Mouse (Mus musculus) heart, embryonic 14.5 days (tissue): ENCODE results near the gene Rims1. TPM values are rescaled to one million over a fixed set of nuclear protein-coding genes. Genes with fewer than 3 reads are reported as not detected.

Experiments used
- ATAC-seq: fragments of 200-750 bp; cut with Nextera tagmentation; 2 replicates; pipeline ENCODE4 v1.8.0; 2017; ENCODE audit warnings: low read depth, moderate TSS enrichment; ENCODE audit not compliant: insufficient number of reproducible peaks, insufficient read depth, low FRiP score
- H3K27ac ChIP-seq, 2 experiments: fragments of 200-500 bp in 1 of 2; fragments of 300-500 bp in 1 of 2; sonication (generic) in 1 of 2; replicated peaks in 1 of 2; 2 replicates each; pipeline ENCODE4 v1.5.1; 2012 to 2014; ENCODE audit warnings: low read depth in 2 of 2, low read length in 2 of 2, control low read depth in 1 of 2, mild to moderate bottlenecking in 1 of 2, mixed read lengths in 1 of 2; ENCODE audit not compliant: control insufficient read depth in 1 of 2, insufficient read depth in 1 of 2
- H3K27me3 ChIP-seq: fragments of 300-500 bp; sonication (generic); 2 replicates; pipeline ENCODE4 v1.6.1; 2014; ENCODE audit warnings: mild to moderate bottlenecking, low read length, control low read depth; ENCODE audit not compliant: control insufficient read depth, insufficient read depth
- H3K36me3 ChIP-seq: fragments of 300-500 bp; sonication (generic); 2 replicates; pipeline ENCODE4 v1.6.1; 2014; ENCODE audit warnings: mild to moderate bottlenecking, control low read depth, low read length, mixed read lengths; ENCODE audit not compliant: control insufficient read depth, insufficient read depth
- H3K4me1 ChIP-seq, 2 experiments: fragments of 200-500 bp in 1 of 2; fragments of 300-500 bp in 1 of 2; sonication (generic) in 1 of 2; 2 replicates each; pipeline ENCODE4 v1.6.1; 2012 to 2014; ENCODE audit warnings: low read length in 2 of 2, control low read depth in 1 of 2, mixed read lengths in 1 of 2; ENCODE audit not compliant: control insufficient read depth in 2 of 2, insufficient read depth in 2 of 2
- H3K4me2 ChIP-seq: fragments of 300-500 bp; sonication (generic); 2 replicates; pipeline ENCODE4 v1.6.1; 2014; ENCODE audit warnings: mild to moderate bottlenecking, low read length
- H3K4me3 ChIP-seq, 2 experiments: fragments of 200-500 bp in 1 of 2; fragments of 300-500 bp in 1 of 2; sonication (generic) in 1 of 2; 2 replicates each; pipeline ENCODE4 v1.5.1; 2012 to 2014; ENCODE audit warnings: low read length in 2 of 2, mild to moderate bottlenecking in 2 of 2, control low read depth in 1 of 2, low read depth in 1 of 2, moderate library complexity in 1 of 2; ENCODE audit not compliant: control insufficient read depth in 1 of 2, insufficient read depth in 1 of 2
- H3K9ac ChIP-seq: fragments of 300-500 bp; sonication (generic); 2 replicates; pipeline ENCODE4 v1.6.1; 2014; ENCODE audit warnings: mild to moderate bottlenecking, low read length
- H3K9me3 ChIP-seq: fragments of 300-500 bp; sonication (generic); 2 replicates; pipeline ENCODE4 v1.6.1; 2016; ENCODE audit warnings: low read length, control low read depth; ENCODE audit not compliant: control insufficient read depth
- WGBS: fragments of 180-500 bp; shearing (Covaris S2); extraction: QIAGEN DNeasy Blood & Tissue Kit; methylation state at CpG from one replicate; pipeline ENCODE4 v1.1.7; 2014; 5-methylcytosine and 5-hydroxymethylcytosine counted together
- polyA plus RNA-seq: library from polyadenylated mRNA; unstranded; fragments of >200 nt; fragmentation: Nextera tagmentation; extraction: Ambion mirVana; gene quantifications from 2 replicates; pipeline ENCODE4 v1.2.1, GENCODE M21; 2014

The Rims1 gene
- polyA plus RNA-seq, 1 experiment from 2014 or later = 2.2 TPM

DNA sequence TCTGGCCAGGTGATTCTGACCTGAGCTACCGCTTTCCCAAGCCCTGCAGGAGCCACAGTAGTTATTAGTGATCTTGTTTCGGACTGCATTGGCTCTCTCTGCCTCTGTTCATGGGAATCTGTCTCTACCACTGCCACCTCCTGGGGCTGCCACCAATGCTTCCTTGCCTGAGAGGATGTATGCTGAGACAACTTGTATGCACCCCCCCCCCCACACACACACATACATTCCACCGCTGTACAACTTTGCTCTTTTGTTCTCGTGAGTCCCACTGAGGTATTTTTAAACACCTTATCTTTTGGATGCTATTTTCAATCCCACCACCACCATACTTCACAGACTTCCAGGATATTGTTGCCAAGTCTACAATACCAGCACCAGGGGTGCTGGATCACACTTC, 122.3 kb downstream of the Rims1 start:
- Histone ChIP-seq H3K4me3 (no peak overlapping the region), H3K4me1 (peaks cover 5 to 13% of the 10 kb centered on the region in 2 experiments; a peak in 3 of 4 replicates), H3K27me3 (no peaks in the 10 kb centered on the region), H3K9me3 (no peaks in the 10 kb centered on the region), H3K4me2 (peak overlapping the region; percentile 47), H3K27ac (peak overlapping the region; percentile 88), H3K9ac (no peak overlapping the region; the same call in 1 of the 2 replicates), H3K36me3 (no peaks in the 10 kb centered on the region)
- 29% methylated on average over 4 of the region's 4 CpGs for WGBS
- peak; percentile 72; the same call in 1 of the 2 replicates for ATAC-seq

DNA sequence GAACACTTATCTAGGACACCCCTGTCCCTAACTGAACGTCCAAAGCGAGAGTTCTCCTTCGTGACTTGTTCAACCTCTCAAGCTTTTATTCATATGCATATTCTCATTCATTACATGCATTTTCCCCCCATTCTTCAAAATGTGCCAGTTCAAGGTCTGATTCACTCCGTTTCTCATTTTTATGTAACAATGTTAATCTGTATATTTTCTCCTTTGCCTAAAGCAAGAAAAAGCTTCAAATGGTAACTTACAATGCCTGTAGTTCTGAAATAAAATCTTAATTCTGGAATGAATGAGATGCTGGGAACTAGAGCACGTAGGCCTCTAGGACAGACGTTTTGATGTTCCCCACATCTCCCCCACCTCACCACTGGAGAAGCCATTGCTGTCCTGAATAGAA, 141.6 kb downstream of the Rims1 start:
- WGBS = 83% methylated on average over 6 of the region's 6 CpGs
- Histone ChIP-seq H3K9me3 (no peaks in the 10 kb centered on the region), H3K9ac (no peak overlapping the region), H3K27me3 (no peaks in the 10 kb centered on the region), H3K27ac (no peak overlapping the region), H3K36me3 (no peaks in the 10 kb centered on the region), H3K4me3 (no peak overlapping the region), H3K4me1 (no peaks in the 10 kb centered on the region), H3K4me2 (no peak overlapping the region)
- no peak for ATAC-seq

DNA sequence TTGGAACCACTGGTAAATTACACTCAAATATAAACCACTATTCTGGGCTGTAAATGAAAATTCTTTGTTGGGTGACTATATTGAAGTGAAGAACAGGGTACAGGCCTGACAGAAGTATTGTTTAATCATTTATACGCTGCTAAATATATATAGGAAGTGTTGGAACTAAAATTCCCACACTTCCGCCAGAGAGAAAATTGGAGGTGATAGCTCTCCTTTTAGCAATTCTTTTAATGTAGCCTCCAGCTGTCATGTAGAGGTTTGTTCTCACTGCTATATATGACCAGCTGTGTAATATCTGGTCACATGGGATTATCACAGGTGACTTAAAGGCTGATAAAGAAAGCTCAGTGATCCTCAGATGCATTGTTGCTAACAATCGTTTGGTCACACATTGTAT, 144.0 kb downstream of the Rims1 start:
- no peak overlapping the region for H3K4me3 ChIP-seq
- no peak for ATAC-seq
- no peak overlapping the region for H3K9ac ChIP-seq
- no peak overlapping the region for H3K27ac ChIP-seq
- no peaks in the 10 kb centered on the region for H3K4me1 ChIP-seq
- no peaks in the 10 kb centered on the region for H3K9me3 ChIP-seq
- H3K36me3 ChIP-seq = no peaks in the 10 kb centered on the region
- 83% methylated on average over 3 of the region's 3 CpGs for WGBS
- H3K4me2 ChIP-seq = no peak overlapping the region
- no peaks in the 10 kb centered on the region for H3K27me3 ChIP-seq

DNA sequence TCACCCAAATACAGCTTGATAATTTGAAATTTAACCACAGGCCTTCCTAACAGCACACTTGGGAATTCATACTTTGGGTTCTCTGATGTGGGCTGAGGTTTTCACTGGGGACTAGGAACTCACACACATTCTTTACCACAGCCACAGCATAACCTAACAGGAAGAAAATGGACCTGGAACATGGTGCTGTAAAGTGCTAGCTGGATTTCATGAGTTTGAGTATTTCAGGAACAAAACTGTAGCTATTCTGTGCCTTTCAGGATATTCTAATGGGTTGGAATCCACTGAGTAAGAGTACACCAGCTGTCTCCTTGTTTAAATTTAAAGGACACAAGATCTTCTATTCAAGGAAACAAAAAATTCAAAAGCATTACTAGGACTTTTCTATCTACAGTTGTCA, 149.8 kb downstream of the Rims1 start:
- no peak overlapping the region for H3K4me3 ChIP-seq
- H3K4me1 ChIP-seq = peaks cover 0 to 6% of the 10 kb centered on the region in 2 experiments; a peak in 1 of 4 replicates
- no peaks in the 10 kb centered on the region for H3K36me3 ChIP-seq
- ATAC-seq = no peak
- H3K27ac ChIP-seq = no peak overlapping the region
- H3K4me2 ChIP-seq = no peak overlapping the region
- H3K27me3 ChIP-seq = no peaks in the 10 kb centered on the region
- no peaks in the 10 kb centered on the region for H3K9me3 ChIP-seq
- no peak overlapping the region for H3K9ac ChIP-seq

DNA sequence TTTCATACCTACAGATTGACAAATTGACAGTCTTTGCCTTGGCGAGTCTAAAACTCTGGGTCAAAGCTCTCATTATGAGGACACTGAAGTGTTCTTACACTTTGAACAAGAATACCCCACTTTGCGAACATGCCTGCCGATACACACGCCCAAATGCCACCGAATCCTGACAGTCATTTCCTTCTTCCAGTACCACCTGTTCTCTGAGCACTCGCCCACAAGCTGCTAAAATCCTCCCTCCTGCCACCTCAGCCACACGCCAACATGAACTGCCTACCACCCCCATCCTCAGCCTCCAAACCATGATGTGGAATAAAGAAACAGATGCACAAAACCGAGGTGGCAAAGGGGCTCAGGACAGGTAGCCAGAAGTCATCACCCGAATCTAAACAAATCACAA, 150.9 kb downstream of the Rims1 start:
- Histone ChIP-seq H3K9me3 (no peaks in the 10 kb centered on the region), H3K4me1 (peaks cover 0 to 6% of the 10 kb centered on the region in 2 experiments; a peak in 1 of 4 replicates), H3K27me3 (no peaks in the 10 kb centered on the region), H3K9ac (no peak overlapping the region), H3K4me3 (no peak overlapping the region), H3K36me3 (no peaks in the 10 kb centered on the region), H3K4me2 (no peak overlapping the region), H3K27ac (no peak overlapping the region)
- 85% methylated on average over 9 of the region's 9 CpGs for WGBS
- no peak for ATAC-seq

DNA sequence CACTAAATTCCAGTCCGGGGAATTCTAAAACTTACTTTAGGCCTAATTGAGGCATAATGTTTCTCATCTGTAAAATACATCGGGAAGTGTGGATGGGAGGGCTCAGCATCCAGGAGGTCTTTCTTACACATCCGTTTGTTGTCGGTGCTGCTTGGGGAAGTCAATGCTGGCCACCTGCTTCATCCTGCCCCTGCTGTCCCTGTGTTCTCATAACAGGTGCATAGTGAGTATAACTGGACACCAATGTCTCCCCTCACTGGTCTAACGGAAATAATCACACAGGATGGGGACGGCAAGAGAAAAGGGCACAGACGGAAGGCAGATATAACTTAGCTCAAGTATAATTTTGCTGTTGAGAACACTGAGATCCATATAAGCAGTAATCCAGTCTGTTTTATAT, 155.2 kb downstream of the Rims1 start:
- no peak overlapping the region for H3K4me3 ChIP-seq
- no peak for ATAC-seq

DNA sequence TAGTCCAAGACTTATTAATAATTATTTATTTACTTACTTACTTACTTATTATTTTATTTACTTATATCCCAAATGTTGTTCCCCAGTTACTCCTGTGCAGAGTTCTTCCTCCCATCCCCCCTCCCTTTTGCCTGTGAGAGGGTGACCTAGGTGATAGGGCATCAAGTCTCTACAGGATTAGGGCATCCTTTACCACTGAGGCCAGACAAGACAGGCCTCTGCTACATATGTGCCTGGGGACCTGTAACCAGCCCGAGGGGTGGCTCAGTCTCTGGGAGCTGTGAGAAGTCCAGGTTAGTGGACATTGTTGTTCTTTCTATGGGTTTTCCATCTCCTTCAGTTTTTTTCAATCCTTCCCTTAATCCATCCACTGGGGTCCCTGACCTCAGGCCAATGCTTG, 156.4 kb downstream of the Rims1 start:
- no peak for ATAC-seq
- no peaks in the 10 kb centered on the region for H3K27me3 ChIP-seq
- no peaks in the 10 kb centered on the region for H3K9me3 ChIP-seq
- no peak overlapping the region for H3K4me3 ChIP-seq
- no peak overlapping the region for H3K4me2 ChIP-seq
- no peak overlapping the region for H3K27ac ChIP-seq
- WGBS = 52% methylated on average over 1 of the region's 1 CpGs
- no peaks in the 10 kb centered on the region for H3K36me3 ChIP-seq
- H3K4me1 ChIP-seq = peaks cover 0 to 6% of the 10 kb centered on the region in 2 experiments; a peak in 1 of 4 replicates
- no peak overlapping the region for H3K9ac ChIP-seq

More for the DNA sequence above, 155.2 kb downstream of the Rims1 start:
- H3K4me1 ChIP-seq = peaks cover 0 to 6% of the 10 kb centered on the region in 2 experiments; a peak in 1 of 4 replicates
- H3K9me3 ChIP-seq = no peaks in the 10 kb centered on the region
- no peak overlapping the region for H3K27ac ChIP-seq
- H3K9ac ChIP-seq = no peak overlapping the region
- 82% methylated on average over 7 of the region's 7 CpGs for WGBS
- H3K27me3 ChIP-seq = no peaks in the 10 kb centered on the region
- no peak overlapping the region for H3K4me2 ChIP-seq
- H3K36me3 ChIP-seq = no peaks in the 10 kb centered on the region

DNA sequence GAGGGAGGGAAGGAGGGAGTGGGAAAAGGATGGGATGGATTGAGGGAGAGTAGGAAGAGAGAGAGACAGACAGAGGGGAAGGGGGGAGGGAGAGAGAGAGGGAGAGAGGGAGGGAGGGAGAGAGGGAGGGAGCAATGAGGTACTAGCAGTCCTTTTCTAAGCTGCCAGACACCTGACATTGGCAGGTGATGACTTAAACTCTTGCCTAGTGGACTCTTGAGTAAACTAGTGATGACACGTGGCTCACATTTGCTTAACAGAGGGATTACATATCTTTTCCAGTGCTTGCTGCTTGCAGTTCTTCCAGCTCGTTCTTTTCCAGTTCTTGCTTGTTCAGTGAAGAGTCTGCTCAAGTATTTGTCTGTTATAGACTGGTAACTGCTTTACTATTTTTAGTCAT, 160.5 kb downstream of the Rims1 start:
- no peaks in the 10 kb centered on the region for H3K36me3 ChIP-seq
- 25% methylated on average over 2 of the region's 2 CpGs for WGBS

More for the DNA sequence above, 160.5 kb downstream of the Rims1 start:
- Histone ChIP-seq H3K9me3 (no peaks in the 10 kb centered on the region), H3K4me2 (no peak overlapping the region), H3K27ac (no peak overlapping the region), H3K9ac (no peak overlapping the region), H3K4me1 (no peaks in the 10 kb centered on the region), H3K27me3 (no peaks in the 10 kb centered on the region), H3K4me3 (no peak overlapping the region)
- ATAC-seq = no peak
